Mouse (Mus musculus): Measurements from ENCODE around the gene Gm17190. TPM values are rescaled to one million over a fixed set of nuclear protein-coding genes. Genes with fewer than 3 reads are reported as not detected.

Gene Gm17190
- polyA plus RNA-seq, 1 experiment from 2014 or later, result not detected

Other genes with a start within 250 kb of the Gm17190 start
- gene Iqgap2, start 190.1 kb upstream of the Gm17190 start, polyA plus RNA-seq (2014; fragmentation: Nextera tagmentation; extraction: Ambion mirVana), result 17.1 and 17.7 TPM in 2 replicates
- gene Gm20075, start 678 bp upstream of the Gm17190 start, polyA plus RNA-seq (2014; fragmentation: Nextera tagmentation; extraction: Ambion mirVana), result 14.8 and 17.4 TPM in 2 replicates
- 0.09 and 0.23 TPM in 2 replicates for gene Sv2c, start 50.5 kb downstream of the Gm17190 start, polyA plus RNA-seq (2014; fragmentation: Nextera tagmentation; extraction: Ambion mirVana)

Measured in liver, embryonic 11.5 days (tissue).